Mouse (Mus musculus) heart, embryonic 13.5 days (tissue): ENCODE data around the gene Stard5. TPM values are rescaled to one million over a fixed set of nuclear protein-coding genes. Genes with fewer than 3 reads are reported as not detected.

ENCODE experiments used
- ATAC-seq: fragments of 200-750 bp; cut with Nextera tagmentation; 2 replicates; pipeline ENCODE4 v1.8.0; 2017; ENCODE audit warnings: moderate TSS enrichment; ENCODE audit not compliant: insufficient number of reproducible peaks, low FRiP score, low TSS enrichment; ENCODE audit errors: extremely low read depth
- H3K27ac ChIP-seq: fragments of 300-500 bp; sonication (generic); replicated peaks from 2 replicates; pipeline ENCODE4 v1.5.1; 2015; ENCODE audit warnings: moderate library complexity, mild to moderate bottlenecking, inconsistent platforms
- H3K27me3 ChIP-seq: fragments of 300-500 bp; sonication (generic); replicated peaks from 2 replicates; pipeline ENCODE4 v1.6.1; 2015; ENCODE audit warnings: mild to moderate bottlenecking, inconsistent platforms
- H3K36me3 ChIP-seq: fragments of 300-500 bp; sonication (generic); 2 replicates; pipeline ENCODE4 v1.6.1; 2015; ENCODE audit warnings: mild to moderate bottlenecking, inconsistent platforms
- H3K4me1 ChIP-seq: fragments of 300-500 bp; sonication (generic); 2 replicates; pipeline ENCODE4 v1.6.1; 2015; ENCODE audit warnings: inconsistent platforms
- H3K4me2 ChIP-seq: fragments of 300-500 bp; sonication (generic); 2 replicates; pipeline ENCODE4 v1.6.1; 2015; ENCODE audit warnings: inconsistent platforms, mild to moderate bottlenecking, moderate library complexity
- H3K4me3 ChIP-seq: fragments of 300-500 bp; sonication (generic); 2 replicates; pipeline ENCODE4 v1.5.1; 2015; ENCODE audit warnings: moderate library complexity, mild to moderate bottlenecking, inconsistent platforms
- H3K9ac ChIP-seq: fragments of 300-500 bp; sonication (generic); 2 replicates; pipeline ENCODE4 v1.6.1; 2015; ENCODE audit warnings: inconsistent platforms, mild to moderate bottlenecking, moderate library complexity
- H3K9me3 ChIP-seq: fragments of 300-500 bp; sonication (generic); 2 replicates; pipeline ENCODE4 v1.6.1; 2016; ENCODE audit warnings: inconsistent platforms
- WGBS: fragments of 180-500 bp; shearing (Covaris S2); methylation state at CpG from one replicate; pipeline ENCODE4 v1.1.7; 2015; ENCODE audit warnings: mixed read lengths; 5-methylcytosine and 5-hydroxymethylcytosine counted together
- polyA plus RNA-seq: library from polyadenylated mRNA; unstranded; fragments of >200 nt; fragmentation: Nextera tagmentation; extraction: Ambion mirVana; gene quantifications from 2 replicates; pipeline ENCODE4 v1.2.1, GENCODE M21; 2015

Gene Stard5
- polyA plus RNA-seq, 1 experiment from 2014 or later, result 28.9 TPM

DNA sequence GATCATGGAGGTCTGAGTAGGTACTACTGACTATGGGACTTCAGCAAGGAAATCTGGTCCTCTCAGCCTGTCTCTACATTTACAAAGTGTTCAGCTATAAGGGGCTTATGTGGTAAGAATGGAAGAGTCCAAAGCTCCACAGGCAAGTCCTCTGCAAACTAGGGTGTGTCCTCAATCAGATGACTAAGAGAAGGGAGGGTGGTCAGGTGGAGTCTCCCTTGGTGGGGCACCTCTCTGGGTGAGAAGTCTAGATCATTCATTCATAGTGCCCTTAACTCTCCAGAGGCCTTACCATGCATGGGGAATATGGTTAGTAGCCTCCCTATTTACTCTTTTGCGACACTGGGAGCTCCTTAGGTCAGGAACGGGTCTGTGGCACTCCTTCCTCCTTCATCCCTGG, 22.4 kb downstream of the Stard5 start:
- no peaks in the 10 kb centered on the region for H3K9me3 ChIP-seq
- H3K4me3 ChIP-seq, result no peak overlapping the region
- H3K27me3 ChIP-seq, result no peaks in the 10 kb centered on the region
- H3K4me2 ChIP-seq, result no peak overlapping the region
- no peaks in the 10 kb centered on the region for H3K4me1 ChIP-seq
- no peak for ATAC-seq
- H3K27ac ChIP-seq, result no peak overlapping the region
- no peaks in the 10 kb centered on the region for H3K36me3 ChIP-seq
- 69% methylated on average over 2 of the region's 2 CpGs for WGBS
- no peak overlapping the region for H3K9ac ChIP-seq

DNA sequence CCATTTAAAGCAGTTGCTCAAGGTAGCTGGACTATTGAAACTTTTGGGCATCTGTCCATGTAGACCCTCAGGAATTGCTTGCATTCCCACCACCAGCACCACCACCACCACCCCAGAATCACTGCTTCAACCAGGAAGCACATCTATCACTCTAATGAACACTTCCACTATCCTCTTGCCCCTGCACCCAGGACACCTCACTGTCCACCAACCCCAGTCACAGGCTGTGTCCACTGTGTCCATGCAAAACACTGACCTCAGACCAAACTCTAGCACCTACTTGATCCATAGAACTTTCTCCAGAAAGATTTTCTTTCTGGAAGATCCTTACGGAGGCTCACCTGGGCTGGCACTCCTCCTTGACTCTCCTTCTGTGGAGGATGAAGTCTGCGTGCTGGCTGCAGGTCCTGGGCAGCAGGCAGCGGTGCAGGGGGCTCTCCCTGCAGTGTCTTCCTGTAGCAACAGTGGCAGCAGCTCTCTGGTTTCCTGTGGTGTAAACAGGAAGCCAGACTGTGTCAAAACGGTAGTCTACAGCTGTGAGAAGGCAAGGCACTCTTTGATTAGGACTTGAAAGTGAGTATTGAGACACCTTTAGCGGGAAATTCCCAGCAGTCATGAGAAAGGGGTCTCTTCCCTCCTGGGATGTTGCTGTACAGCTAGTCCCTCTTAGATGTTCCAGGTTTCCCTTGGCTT, 23.3 kb downstream of the Stard5 start:
- peak overlapping the region; percentile 23; the same call in 1 of the 2 replicates for H3K4me2 ChIP-seq
- H3K9ac ChIP-seq, result no peak overlapping the region
- no peaks in the 10 kb centered on the region for H3K27me3 ChIP-seq
- 55% methylated on average over 5 of the region's 5 CpGs for WGBS
- H3K27ac ChIP-seq, result peak overlapping the region; percentile 21; the same call in 1 of the 2 replicates
- H3K9me3 ChIP-seq, result no peaks in the 10 kb centered on the region
- no peak overlapping the region; the same call in 1 of the 2 replicates for H3K4me3 ChIP-seq
- no peaks in the 10 kb centered on the region for H3K4me1 ChIP-seq
- ATAC-seq, result no peak
- no peaks in the 10 kb centered on the region for H3K36me3 ChIP-seq

DNA sequence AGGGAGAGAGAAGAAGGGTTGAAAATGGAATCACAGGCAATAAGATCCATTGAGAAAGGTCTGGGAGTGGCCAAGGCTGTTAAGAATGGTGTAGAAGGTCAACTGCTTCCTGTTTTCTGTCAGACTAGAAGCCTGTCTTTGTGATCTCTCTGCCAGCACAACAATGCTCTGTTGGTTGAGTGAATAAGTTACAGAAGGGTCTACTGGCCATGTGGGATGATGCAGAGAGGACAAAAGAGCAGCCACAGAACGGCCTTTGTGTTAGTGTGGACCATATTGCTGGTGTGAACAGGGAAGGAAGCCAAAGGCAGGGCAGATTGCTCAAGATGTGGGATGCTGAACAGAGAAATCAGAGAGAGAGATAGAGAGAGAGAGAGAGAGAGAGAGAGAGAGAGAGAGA, 27.0 kb downstream of the Stard5 start:
- ATAC-seq, result no peak
- H3K27me3 ChIP-seq, result no peaks in the 10 kb centered on the region

DNA sequence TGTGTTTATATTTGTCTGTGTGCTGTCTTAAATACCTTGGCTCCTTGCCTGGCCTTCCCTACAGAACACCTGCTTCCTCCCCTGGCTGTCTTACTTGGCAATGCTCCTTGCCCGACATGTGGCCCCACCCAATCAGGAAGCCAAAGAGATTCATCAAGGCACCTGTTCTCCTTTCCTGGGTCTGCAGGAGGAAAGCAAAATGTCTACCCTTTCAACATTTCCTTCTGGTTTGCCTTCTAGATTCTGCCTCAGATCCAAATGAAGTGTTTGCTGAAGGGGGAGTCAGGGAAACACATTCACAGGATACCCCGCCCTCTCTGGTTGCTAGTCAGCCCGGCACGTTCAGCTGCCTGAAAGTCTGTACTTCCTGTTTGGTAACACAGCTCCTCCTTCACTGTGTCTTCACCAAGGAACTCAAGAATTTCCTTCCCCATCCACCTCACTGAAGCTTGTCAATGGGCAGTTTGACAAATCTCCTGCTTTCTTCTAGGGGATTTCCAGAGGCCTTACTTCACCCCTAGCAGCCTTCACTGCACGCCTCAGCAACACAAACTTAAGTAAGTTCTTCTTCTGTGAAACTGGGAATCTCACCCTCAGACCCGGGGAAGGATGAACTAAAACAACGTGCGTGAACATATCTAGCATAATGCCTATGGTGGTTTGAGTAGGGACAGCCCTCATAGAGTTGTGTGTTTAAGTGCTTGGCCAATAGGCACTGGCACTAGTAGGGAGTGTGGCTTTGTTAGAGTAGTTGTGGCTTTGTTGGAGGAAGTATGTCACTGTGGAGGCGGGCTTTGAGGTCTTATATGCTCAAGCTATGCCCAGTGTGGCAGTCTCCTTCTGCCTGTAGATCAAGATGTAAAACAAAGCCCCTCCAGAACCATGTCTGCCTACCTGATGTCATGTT, 27.7 kb downstream of the Stard5 start:
- Histone ChIP-seq H3K9ac (no peak overlapping the region), H3K9me3 (no peaks in the 10 kb centered on the region), H3K27ac (peak overlapping the region; percentile 8; the same call in 1 of the 2 replicates), H3K4me3 (no peak overlapping the region), H3K27me3 (no peaks in the 10 kb centered on the region), H3K4me1 (no peaks in the 10 kb centered on the region), H3K4me2 (no peak overlapping the region), H3K36me3 (no peaks in the 10 kb centered on the region)
- ATAC-seq, result no peak
- 69% methylated on average over 9 of the region's 9 CpGs for WGBS

More for the DNA sequence above, 27.0 kb downstream of the Stard5 start:
- Histone ChIP-seq H3K27ac (peak overlapping the region; percentile 8; the same call in 1 of the 2 replicates), H3K9me3 (no peaks in the 10 kb centered on the region), H3K4me3 (no peak overlapping the region), H3K36me3 (no peaks in the 10 kb centered on the region), H3K4me1 (no peaks in the 10 kb centered on the region), H3K4me2 (no peak overlapping the region), H3K9ac (no peak overlapping the region)
- 75% methylated on average over 1 of the region's 1 CpGs for WGBS

DNA sequence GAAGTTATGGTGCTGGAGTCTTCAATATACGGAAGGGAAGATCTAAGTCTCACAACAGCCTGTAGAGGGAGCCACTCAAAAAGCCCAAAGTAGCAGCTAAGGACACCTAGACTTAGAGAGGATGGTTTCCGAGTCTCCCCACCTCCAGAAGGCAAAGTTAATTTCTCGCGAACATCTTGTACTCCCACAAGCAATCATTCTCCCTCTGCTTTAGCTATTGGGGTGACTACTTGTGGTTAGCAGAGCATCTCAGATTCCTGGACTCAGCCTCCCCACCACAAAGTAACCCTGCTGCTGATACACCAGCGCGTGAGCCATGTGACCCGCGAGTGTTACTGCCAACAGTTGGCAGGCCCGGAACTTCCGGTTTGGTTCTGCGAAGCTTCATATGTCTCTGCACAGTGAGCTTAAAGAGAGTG, 28.5 kb downstream of the Stard5 start:
- no peak for ATAC-seq
- Histone ChIP-seq H3K4me3 (no peak overlapping the region), H3K9ac (no peak overlapping the region), H3K4me2 (no peak overlapping the region), H3K4me1 (no peaks in the 10 kb centered on the region), H3K27me3 (no peaks in the 10 kb centered on the region), H3K27ac (no peak overlapping the region), H3K9me3 (no peaks in the 10 kb centered on the region), H3K36me3 (no peaks in the 10 kb centered on the region)
- WGBS, result 85% methylated on average over 11 of the region's 11 CpGs

DNA sequence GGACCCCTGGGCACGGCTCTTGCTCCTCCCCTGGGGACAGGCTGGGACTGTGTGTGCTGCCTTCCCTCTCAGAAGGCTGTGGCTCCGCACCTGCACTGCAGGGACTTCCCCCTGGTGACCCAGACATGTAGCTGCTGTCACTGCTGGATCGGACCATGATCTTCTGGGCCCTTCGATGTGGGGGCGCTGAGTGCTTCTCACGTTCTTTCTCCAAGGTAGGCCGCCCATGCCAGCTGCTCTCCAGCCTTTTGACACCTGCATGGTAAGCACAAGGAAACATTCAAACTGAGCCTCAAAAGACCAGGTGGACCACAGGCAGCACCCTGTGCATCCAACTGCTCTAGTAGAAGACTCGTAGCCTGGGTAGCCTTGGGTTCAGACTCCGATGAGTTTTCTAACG, 29.3 kb downstream of the Stard5 start:
- H3K4me3 ChIP-seq, result no peak overlapping the region

DNA sequence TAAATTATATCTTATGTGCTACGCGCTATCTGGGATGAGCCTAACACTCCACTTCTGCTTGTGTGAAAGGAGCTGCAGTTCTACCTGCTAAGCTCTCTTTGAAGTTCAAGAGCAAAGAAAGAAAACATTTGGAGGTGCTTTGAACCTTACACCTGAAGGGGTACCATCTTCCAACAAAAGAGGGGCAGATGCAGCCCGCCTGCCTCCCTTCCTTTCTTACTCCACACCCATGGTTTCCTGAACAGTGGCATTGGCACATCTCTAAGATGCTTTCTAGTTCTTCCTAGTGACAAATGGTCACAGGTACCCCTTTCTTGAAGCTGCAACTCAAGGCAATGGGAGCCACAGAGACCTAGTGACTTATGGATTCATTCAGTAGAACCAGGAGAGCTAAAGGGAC, 30.0 kb downstream of the Stard5 start:
- Histone ChIP-seq H3K9me3 (no peaks in the 10 kb centered on the region), H3K4me1 (no peaks in the 10 kb centered on the region), H3K36me3 (no peaks in the 10 kb centered on the region), H3K9ac (no peak overlapping the region), H3K4me2 (no peak overlapping the region), H3K27ac (no peak overlapping the region), H3K27me3 (no peaks in the 10 kb centered on the region), H3K4me3 (no peak overlapping the region)
- 87% methylated on average over 3 of the region's 3 CpGs for WGBS
- no peak for ATAC-seq

More for the DNA sequence above, 29.3 kb downstream of the Stard5 start:
- Histone ChIP-seq H3K27ac (no peak overlapping the region), H3K27me3 (no peaks in the 10 kb centered on the region), H3K9me3 (no peaks in the 10 kb centered on the region), H3K36me3 (no peaks in the 10 kb centered on the region), H3K4me1 (no peaks in the 10 kb centered on the region), H3K9ac (no peak overlapping the region), H3K4me2 (no peak overlapping the region)
- ATAC-seq, result no peak
- 83% methylated on average over 10 of the region's 10 CpGs for WGBS

DNA sequence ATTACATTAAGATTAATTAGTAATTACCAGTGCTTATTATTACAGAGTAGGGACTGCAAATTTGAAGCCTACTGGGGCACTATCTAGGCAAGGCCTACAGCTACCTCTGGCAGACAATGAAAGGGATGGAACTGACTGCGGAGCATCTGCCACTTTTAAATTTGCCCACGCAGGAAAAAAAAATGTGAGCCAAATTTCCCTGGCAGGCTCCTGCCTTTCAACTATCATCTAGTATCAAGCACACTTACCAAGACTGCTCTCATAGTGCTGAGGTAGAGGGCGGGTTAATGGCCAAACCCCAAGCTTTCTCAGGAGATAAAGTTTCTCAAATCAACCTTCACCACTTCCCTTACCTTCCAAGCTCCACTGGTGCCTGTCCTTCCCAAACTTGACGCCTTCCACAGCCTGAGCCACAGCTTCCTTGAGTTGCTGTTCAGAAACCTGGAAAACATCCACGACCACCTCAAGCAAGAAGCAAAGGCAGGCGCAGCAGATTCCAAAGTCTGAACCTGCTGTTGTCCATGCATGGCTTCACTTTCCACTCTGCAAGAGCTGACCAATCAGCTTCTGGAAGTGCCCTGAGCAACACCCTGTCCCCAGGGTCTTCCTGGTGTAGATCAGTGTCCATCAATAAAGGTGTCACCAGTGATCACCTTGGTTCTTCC, 31.1 kb downstream of the Stard5 start:
- Histone ChIP-seq H3K36me3 (no peaks in the 10 kb centered on the region), H3K9ac (no peak overlapping the region), H3K4me2 (no peak overlapping the region), H3K27me3 (no peaks in the 10 kb centered on the region), H3K9me3 (no peaks in the 10 kb centered on the region), H3K4me3 (no peak overlapping the region), H3K4me1 (no peaks in the 10 kb centered on the region), H3K27ac (no peak overlapping the region)
- 69% methylated on average over 6 of the region's 6 CpGs for WGBS
- ATAC-seq, result no peak

DNA sequence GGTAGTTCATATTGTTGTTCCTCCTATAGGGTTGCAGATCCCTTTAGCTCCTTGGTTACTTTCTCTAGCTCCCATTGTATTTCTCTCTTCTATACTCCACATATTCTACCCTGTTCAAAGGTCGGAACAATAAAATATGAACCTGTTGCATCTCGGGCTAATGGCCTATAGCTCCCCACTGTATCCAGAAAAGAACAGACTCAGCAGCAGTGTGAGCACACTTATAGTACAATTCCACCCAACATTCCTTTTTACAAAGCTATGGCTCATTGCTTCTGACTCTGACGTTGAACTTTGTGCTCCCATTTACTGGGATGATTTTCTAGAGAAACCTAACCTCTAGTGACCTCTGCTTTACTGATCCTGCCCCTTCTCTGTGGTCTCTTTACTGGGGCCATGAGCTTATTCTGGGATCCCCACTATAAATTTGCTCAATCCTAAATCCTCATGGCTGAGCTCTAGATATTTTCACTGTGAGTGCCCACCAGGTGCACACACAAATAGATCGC, 34.4 kb downstream of the Stard5 start:
- ATAC-seq, result no peak
- no peak overlapping the region for H3K4me3 ChIP-seq
- no peaks in the 10 kb centered on the region for H3K9me3 ChIP-seq
- H3K9ac ChIP-seq, result no peak overlapping the region
- WGBS, result 83% methylated on average over 4 of the region's 4 CpGs
- no peaks in the 10 kb centered on the region for H3K27me3 ChIP-seq
- H3K4me2 ChIP-seq, result no peak overlapping the region
- no peaks in the 10 kb centered on the region for H3K36me3 ChIP-seq
- H3K4me1 ChIP-seq, result no peaks in the 10 kb centered on the region
- H3K27ac ChIP-seq, result no peak overlapping the region

DNA sequence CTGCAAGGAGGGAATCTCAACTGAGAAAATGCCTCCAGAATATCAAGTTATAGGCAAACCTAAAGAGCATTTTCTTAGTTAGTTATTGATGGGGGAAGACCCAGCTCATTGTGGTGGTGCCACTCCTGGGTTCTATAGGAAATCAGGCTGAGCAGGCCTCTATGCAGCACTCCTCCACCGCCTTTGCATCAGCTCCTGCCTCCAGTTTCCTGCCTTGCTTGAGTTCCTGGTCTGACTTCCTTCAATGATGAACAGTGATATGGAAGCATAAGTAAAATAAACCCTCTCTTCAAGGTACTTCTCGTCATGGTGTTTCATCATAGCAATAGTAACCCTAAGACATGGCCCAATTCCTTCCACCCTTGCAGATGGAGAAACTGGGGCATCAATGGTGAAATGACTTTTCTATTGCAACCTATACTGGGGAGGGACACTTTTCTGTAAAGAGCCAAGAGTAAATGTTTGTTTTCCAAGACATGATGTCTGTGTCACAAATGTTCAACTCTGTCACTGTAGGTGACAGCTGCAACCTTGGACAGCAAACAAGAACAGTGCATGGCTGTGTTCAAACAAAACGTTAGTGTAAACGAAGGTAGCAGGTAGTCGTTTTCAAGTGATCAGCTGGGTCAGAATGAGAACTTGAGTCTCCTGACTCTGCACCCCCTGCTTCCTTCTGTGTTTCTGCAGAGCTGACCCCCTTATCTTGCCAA, 36.3 kb downstream of the Stard5 start:
- no peaks in the 10 kb centered on the region for H3K9me3 ChIP-seq
- H3K27me3 ChIP-seq, result no peaks in the 10 kb centered on the region
- H3K9ac ChIP-seq, result no peak overlapping the region
- no peak overlapping the region for H3K4me2 ChIP-seq
- H3K27ac ChIP-seq, result no peak overlapping the region
- H3K36me3 ChIP-seq, result no peaks in the 10 kb centered on the region
- no peaks in the 10 kb centered on the region for H3K4me1 ChIP-seq
- WGBS, result 67% methylated on average over 5 of the region's 5 CpGs
- no peak for ATAC-seq
- H3K4me3 ChIP-seq, result no peak overlapping the region

DNA sequence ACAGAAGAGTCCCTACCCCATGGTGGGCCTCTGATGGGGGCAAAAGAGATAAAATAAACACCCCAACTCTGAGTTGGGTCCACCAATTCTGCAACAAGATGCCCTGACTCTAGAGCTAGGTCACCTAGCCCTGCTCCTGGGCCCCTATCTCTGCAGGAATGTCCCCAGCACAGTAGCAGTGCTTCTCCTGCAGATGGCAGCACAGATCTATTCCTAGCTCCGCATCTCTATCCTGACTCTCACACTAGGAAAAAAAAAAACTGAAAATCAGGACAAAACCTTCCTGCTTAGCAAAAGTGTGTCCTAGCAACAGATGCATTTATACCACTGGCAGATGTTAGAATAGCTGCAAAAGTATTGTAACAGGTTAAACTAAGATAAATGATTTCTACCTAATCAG, 37.0 kb downstream of the Stard5 start:
- no peak for ATAC-seq
- Histone ChIP-seq H3K4me3 (no peak overlapping the region), H3K9ac (no peak overlapping the region), H3K27me3 (no peaks in the 10 kb centered on the region), H3K9me3 (no peaks in the 10 kb centered on the region), H3K36me3 (no peaks in the 10 kb centered on the region), H3K27ac (no peak overlapping the region), H3K4me1 (no peaks in the 10 kb centered on the region), H3K4me2 (no peak overlapping the region)
- WGBS, result 17% methylated on average over 1 of the region's 1 CpGs
